Mouse (Mus musculus): ENCODE measurements around the gene Dusp16. TPM values are rescaled to one million over a fixed set of nuclear protein-coding genes. Genes with fewer than 3 reads are reported as not detected.

Dusp16 gene
- polyA plus RNA-seq, 1 experiment from 2014 or later: 14.3 TPM

- H3K4me3 ChIP-seq: no peak overlapping the region
- H3K36me3 ChIP-seq: no peaks in the 10 kb centered on the region
- H3K27me3 ChIP-seq: no peaks in the 10 kb centered on the region
- H3K9ac ChIP-seq: no peak overlapping the region
- ATAC-seq (ENCODE audit: insufficient number of reproducible peaks, insufficient read depth, low FRiP score, low TSS enrichment, low read depth): no peak
- peaks cover 15% of the 10 kb centered on the region for H3K4me1 ChIP-seq
- no peak overlapping the region for H3K4me2 ChIP-seq
- H3K9me3 ChIP-seq: no peaks in the 10 kb centered on the region
- H3K27ac ChIP-seq: no peak overlapping the region
- WGBS: 64% methylated on average over 6 of the region's 6 CpGs
These were observed 3.3 kb downstream of the Dusp16 start for GRCm38 (mm10) chr6:134789100-134789499.

GRCm38 (mm10) chr6:134786426-134786825 is 6.0 kb downstream of the Dusp16 start:
- Histone ChIP-seq H3K4me2 (no peak overlapping the region), H3K4me1 (peaks cover 11% of the 10 kb centered on the region), H3K36me3 (peaks cover 8% of the 10 kb centered on the region; the same call in 1 of the 2 replicates), H3K4me3 (no peak overlapping the region), H3K27me3 (no peaks in the 10 kb centered on the region), H3K9me3 (no peaks in the 10 kb centered on the region), H3K27ac (no peak overlapping the region), H3K9ac (no peak overlapping the region)
- WGBS: 80% methylated on average over 3 of the region's 3 CpGs
- ATAC-seq (ENCODE audit: insufficient number of reproducible peaks, insufficient read depth, low FRiP score, low TSS enrichment, low read depth): no peak

- H3K4me3 ChIP-seq: no peak overlapping the region
- H3K9me3 ChIP-seq: no peaks in the 10 kb centered on the region
- H3K27me3 ChIP-seq: no peaks in the 10 kb centered on the region
- peaks cover 10% of the 10 kb centered on the region; the same call in 1 of the 2 replicates for H3K36me3 ChIP-seq
- no peaks in the 10 kb centered on the region for H3K4me1 ChIP-seq
- H3K27ac ChIP-seq: no peak overlapping the region
- H3K4me2 ChIP-seq: no peak overlapping the region
- no peak for ATAC-seq (ENCODE audit: insufficient number of reproducible peaks, insufficient read depth, low FRiP score, low TSS enrichment, low read depth)
- no peak overlapping the region for H3K9ac ChIP-seq
- 88% methylated on average over 7 of the region's 7 CpGs for WGBS
These were observed 9.5 kb downstream of the Dusp16 start for GRCm38 (mm10) chr6:134782900-134783299.

GRCm38 (mm10) chr6:134781494-134781913 is 10.9 kb downstream of the Dusp16 start:
- H3K9ac ChIP-seq: no peak overlapping the region
- no peaks in the 10 kb centered on the region for H3K4me1 ChIP-seq
- 89% methylated on average over 7 of the region's 7 CpGs for WGBS
- H3K9me3 ChIP-seq: no peaks in the 10 kb centered on the region
- no peaks in the 10 kb centered on the region for H3K27me3 ChIP-seq
- no peak for ATAC-seq (ENCODE audit: insufficient number of reproducible peaks, insufficient read depth, low FRiP score, low TSS enrichment, low read depth)
- no peak overlapping the region for H3K4me3 ChIP-seq
- H3K4me2 ChIP-seq: no peak overlapping the region
- H3K36me3 ChIP-seq: peaks cover 10% of the 10 kb centered on the region; the same call in 1 of the 2 replicates
- no peak overlapping the region for H3K27ac ChIP-seq

GRCm38 (mm10) chr6:134780024-134780423 is 12.4 kb downstream of the Dusp16 start:
- WGBS: 69% methylated on average over 2 of the region's 2 CpGs
- no peaks in the 10 kb centered on the region for H3K9me3 ChIP-seq
- no peak overlapping the region for H3K4me3 ChIP-seq
- H3K27ac ChIP-seq: no peak overlapping the region
- H3K4me1 ChIP-seq: no peaks in the 10 kb centered on the region
- H3K36me3 ChIP-seq: peaks cover 10% of the 10 kb centered on the region; the same call in 1 of the 2 replicates
- ATAC-seq (ENCODE audit: insufficient number of reproducible peaks, insufficient read depth, low FRiP score, low TSS enrichment, low read depth): no peak
- no peak overlapping the region for H3K4me2 ChIP-seq
- H3K9ac ChIP-seq: no peak overlapping the region
- H3K27me3 ChIP-seq: no peaks in the 10 kb centered on the region

- Histone ChIP-seq H3K4me2 (no peak overlapping the region), H3K4me3 (no peak overlapping the region), H3K9ac (no peak overlapping the region), H3K27me3 (no peaks in the 10 kb centered on the region), H3K9me3 (no peaks in the 10 kb centered on the region), H3K4me1 (peaks cover 10% of the 10 kb centered on the region), H3K27ac (no peak overlapping the region), H3K36me3 (no peaks in the 10 kb centered on the region)
- no peak for ATAC-seq (ENCODE audit: insufficient number of reproducible peaks, insufficient read depth, low FRiP score, low TSS enrichment, low read depth)
- WGBS: 25% methylated on average over 3 of the region's 3 CpGs
These were observed 18.5 kb downstream of the Dusp16 start for GRCm38 (mm10) chr6:134773961-134774360.

GRCm38 (mm10) chr6:134773292-134773893 is 19.0 kb downstream of the Dusp16 start:
- WGBS: 89% methylated on average over 1 of the region's 1 CpGs
- no peak overlapping the region for H3K4me3 ChIP-seq
- H3K9ac ChIP-seq: no peak overlapping the region
- H3K4me1 ChIP-seq: peaks cover 10% of the 10 kb centered on the region
- no peak for ATAC-seq (ENCODE audit: insufficient number of reproducible peaks, insufficient read depth, low FRiP score, low TSS enrichment, low read depth)
- H3K9me3 ChIP-seq: no peaks in the 10 kb centered on the region
- no peaks in the 10 kb centered on the region for H3K36me3 ChIP-seq
- H3K27me3 ChIP-seq: no peaks in the 10 kb centered on the region
- H3K4me2 ChIP-seq: no peak overlapping the region
- no peak overlapping the region for H3K27ac ChIP-seq

- Histone ChIP-seq H3K9me3 (no peaks in the 10 kb centered on the region), H3K4me3 (no peak overlapping the region), H3K27ac (no peak overlapping the region), H3K4me2 (no peak overlapping the region), H3K9ac (no peak overlapping the region), H3K4me1 (peaks cover 10% of the 10 kb centered on the region), H3K36me3 (no peaks in the 10 kb centered on the region), H3K27me3 (no peaks in the 10 kb centered on the region)
- ATAC-seq (ENCODE audit: insufficient number of reproducible peaks, insufficient read depth, low FRiP score, low TSS enrichment, low read depth): no peak
These were observed 22.1 kb downstream of the Dusp16 start for GRCm38 (mm10) chr6:134770339-134770738.

- Histone ChIP-seq H3K4me1 (0 out of 2 replicates have a peak, but pooled peaks cover 5% of the 10 kb centered on the region), H3K27ac (no peak overlapping the region), H3K4me2 (no peak overlapping the region), H3K9ac (no peak overlapping the region), H3K27me3 (no peaks in the 10 kb centered on the region), H3K36me3 (no peaks in the 10 kb centered on the region), H3K9me3 (no peaks in the 10 kb centered on the region), H3K4me3 (no peak overlapping the region)
- 88% methylated on average over 5 of the region's 5 CpGs for WGBS
- 0 out of 2 replicates have a peak, but pooled peaks have one; percentile 20 for ATAC-seq (ENCODE audit: insufficient number of reproducible peaks, insufficient read depth, low FRiP score, low TSS enrichment, low read depth)
These were observed 27.9 kb downstream of the Dusp16 start for GRCm38 (mm10) chr6:134764441-134765061.

GRCm38 (mm10) chr6:134763436-134763835 is 29.0 kb downstream of the Dusp16 start:
- H3K4me3 ChIP-seq: no peak overlapping the region
- ATAC-seq (ENCODE audit: insufficient number of reproducible peaks, insufficient read depth, low FRiP score, low TSS enrichment, low read depth): no peak
- peaks cover 2% of the 10 kb centered on the region for H3K36me3 ChIP-seq
- 73% methylated on average over 1 of the region's 1 CpGs for WGBS
- no peaks in the 10 kb centered on the region for H3K9me3 ChIP-seq
- no peak overlapping the region for H3K27ac ChIP-seq
- H3K27me3 ChIP-seq: no peaks in the 10 kb centered on the region
- H3K4me1 ChIP-seq: 0 out of 2 replicates have a peak, but pooled peaks cover 5% of the 10 kb centered on the region
- H3K4me2 ChIP-seq: no peak overlapping the region
- no peak overlapping the region for H3K9ac ChIP-seq

GRCm38 (mm10) chr6:134761808-134762207 is 30.6 kb downstream of the Dusp16 start:
- Histone ChIP-seq H3K4me1 (0 out of 2 replicates have a peak, but pooled peaks cover 5% of the 10 kb centered on the region), H3K9me3 (no peaks in the 10 kb centered on the region), H3K9ac (no peak overlapping the region), H3K4me3 (no peak overlapping the region), H3K27ac (no peak overlapping the region), H3K27me3 (no peaks in the 10 kb centered on the region), H3K4me2 (no peak overlapping the region), H3K36me3 (peaks cover 6% of the 10 kb centered on the region)
- no peak for ATAC-seq (ENCODE audit: insufficient number of reproducible peaks, insufficient read depth, low FRiP score, low TSS enrichment, low read depth)
- WGBS: 65% methylated on average over 2 of the region's 2 CpGs

GRCm38 (mm10) chr6:134760926-134761544 is 31.4 kb downstream of the Dusp16 start:
- Histone ChIP-seq H3K4me3 (no peak overlapping the region), H3K4me2 (no peak overlapping the region), H3K9me3 (no peaks in the 10 kb centered on the region), H3K4me1 (0 out of 2 replicates have a peak, but pooled peaks cover 5% of the 10 kb centered on the region), H3K36me3 (peaks cover 13% of the 10 kb centered on the region), H3K27me3 (no peaks in the 10 kb centered on the region), H3K9ac (no peak overlapping the region), H3K27ac (no peak overlapping the region)
- ATAC-seq (ENCODE audit: insufficient number of reproducible peaks, insufficient read depth, low FRiP score, low TSS enrichment, low read depth): no peak
- 66% methylated on average over 5 of the region's 5 CpGs for WGBS
